Mouse (Mus musculus) liver, embryonic 14.5 days (tissue): ENCODE data around the gene Pls3. TPM values are rescaled to one million over a fixed set of nuclear protein-coding genes. Genes with fewer than 3 reads are reported as not detected.

Source experiments
- ATAC-seq: fragments of 200-750 bp; cut with Nextera tagmentation; 2 replicates; pipeline ENCODE4 v1.8.0; 2017; ENCODE audit warnings: moderate number of reproducible peaks, mild to moderate bottlenecking, moderate library complexity; ENCODE audit not compliant: insufficient read depth
- DNase-seq, 3 experiments: peaks; one replicate each; pipeline ENCODE4 v3.0.0-alpha.2; 2012 to 2013; ENCODE audit warnings: low read depth in 3 of 3, low spot score in 3 of 3
- H3K27ac ChIP-seq: fragments of 300-500 bp; sonication (generic); 2 replicates; pipeline ENCODE4 v1.5.1; 2014; ENCODE audit warnings: moderate library complexity, mild to moderate bottlenecking, control low read depth, inconsistent platforms
- H3K27me3 ChIP-seq: fragments of 300-500 bp; sonication (generic); 2 replicates; pipeline ENCODE4 v1.6.1; 2014; ENCODE audit warnings: mild to moderate bottlenecking, low read length, moderate library complexity; ENCODE audit not compliant: control insufficient read depth, insufficient read depth
- H3K36me3 ChIP-seq: fragments of 300-500 bp; sonication (generic); replicated peaks from 2 replicates; pipeline ENCODE4 v1.6.1; 2014; ENCODE audit warnings: low read depth; ENCODE audit not compliant: control insufficient read depth, insufficient read depth
- H3K4me1 ChIP-seq, 2 experiments: fragments of 200-500 bp in 1 of 2; fragments of 300-500 bp in 1 of 2; sonication (generic) in 1 of 2; replicated peaks; 2 replicates each; pipeline ENCODE4 v1.6.1; 2012 to 2014; ENCODE audit warnings: antibody characterized with exemption in 1 of 2, inconsistent platforms in 1 of 2, low read length in 1 of 2; ENCODE audit not compliant: control insufficient read depth in 2 of 2, insufficient read depth in 2 of 2
- H3K4me2 ChIP-seq: fragments of 300-500 bp; sonication (generic); 2 replicates; pipeline ENCODE4 v1.6.1; 2014; ENCODE audit warnings: low read depth, mild to moderate bottlenecking, control low read depth, moderate library complexity
- H3K4me3 ChIP-seq, 2 experiments: fragments of 200-500 bp in 1 of 2; fragments of 300-500 bp in 1 of 2; sonication (generic) in 1 of 2; 2 replicates each; pipeline ENCODE4 v1.5.1; 2012 to 2014; ENCODE audit warnings: low read depth in 2 of 2, low read length in 2 of 2, mild to moderate bottlenecking in 2 of 2, control low read depth in 1 of 2, inconsistent platforms in 1 of 2, moderate library complexity in 1 of 2; ENCODE audit not compliant: insufficient read depth in 1 of 2
- H3K9ac ChIP-seq: fragments of 300-500 bp; sonication (generic); replicated peaks from 2 replicates; pipeline ENCODE4 v1.6.1; 2014; ENCODE audit warnings: mild to moderate bottlenecking, control low read depth, moderate library complexity
- H3K9me3 ChIP-seq: fragments of 300-500 bp; sonication (generic); 2 replicates; pipeline ENCODE4 v1.6.1; 2016; ENCODE audit warnings: low read length, mixed read lengths; ENCODE audit not compliant: control insufficient read depth
- CTCF ChIP-seq: IDR thresholded peaks from 2 replicates; pipeline ENCODE4 v1.5.1; 2016; ENCODE audit warnings: antibody characterized with exemption, low read depth, control low read depth
- EP300 ChIP-seq: IDR thresholded peaks from 2 replicates; pipeline ENCODE4 v1.6.1; 2016; ENCODE audit warnings: antibody characterized with exemption, low read depth
- WGBS: fragments of 180-500 bp; shearing (Covaris S2); extraction: QIAGEN DNeasy Blood & Tissue Kit; methylation state at CpG from one replicate; pipeline ENCODE4 v1.1.7; 2014; ENCODE audit not compliant: insufficient replicate concordance; 5-methylcytosine and 5-hydroxymethylcytosine counted together
- polyA plus RNA-seq, 2 experiments: library from polyadenylated mRNA; depleted of rRNA in 1 of 2; stranded (reverse) in 1 of 2; unstranded in 1 of 2; fragments of >200 nt; fragmentation: Nextera tagmentation in 1 of 2; extraction: Ambion mirVana in 1 of 2; gene quantifications; 2 replicates each; pipeline versions ENCODE4 v1.2.1 to v1.2.3; 2012 to 2014

Pls3 gene
- polyA plus RNA-seq, 2 experiments, result 2.8 to 6.1 TPM

- H3K4me1 ChIP-seq, result no peaks in the 10 kb centered on the region
- H3K9me3 ChIP-seq, result no peaks in the 10 kb centered on the region
- DNase-seq (no peak), ATAC-seq (no peak)
- no peak overlapping the region for H3K4me2 ChIP-seq
- H3K36me3 ChIP-seq, result no peaks in the 10 kb centered on the region
- H3K27me3 ChIP-seq, result no peaks in the 10 kb centered on the region
- H3K27ac ChIP-seq, result no peak overlapping the region
- H3K9ac ChIP-seq, result no peak overlapping the region
- no peak overlapping the region for H3K4me3 ChIP-seq
- no peak for TF ChIP-seq EP300
- WGBS, result 45% methylated on average over 2 of the region's 2 CpGs
Measured at GRCm38 (mm10) chrX:75829867-75830255, 45.1 kb downstream of the Pls3 start.

- Histone ChIP-seq H3K4me1 (no peaks in the 10 kb centered on the region), H3K4me2 (no peak overlapping the region), H3K27ac (no peak overlapping the region), H3K27me3 (no peaks in the 10 kb centered on the region), H3K9me3 (no peaks in the 10 kb centered on the region), H3K9ac (no peak overlapping the region), H3K36me3 (no peaks in the 10 kb centered on the region), H3K4me3 (no peak overlapping the region)
- WGBS, result 67% methylated on average over 7 of the region's 7 CpGs
- DNase-seq (no peak), ATAC-seq (no peak)
- TF ChIP-seq EP300, result no peak
- TF ChIP-seq CTCF, result no peak
Measured at GRCm38 (mm10) chrX:75829240-75829866, 45.6 kb downstream of the Pls3 start.

GRCm38 (mm10) chrX:75818647-75819271 is 56.2 kb downstream of the Pls3 start:
- no peak for DNase-seq
- TF ChIP-seq CTCF, result no peak
- H3K9ac ChIP-seq, result no peak overlapping the region
- WGBS, result 24% methylated on average over 1 of the region's 1 CpGs
- ATAC-seq, result no peak
- no peak overlapping the region for H3K27ac ChIP-seq
- H3K4me3 ChIP-seq, result no peak overlapping the region
- no peaks in the 10 kb centered on the region for H3K4me1 ChIP-seq
- no peaks in the 10 kb centered on the region for H3K27me3 ChIP-seq
- no peaks in the 10 kb centered on the region for H3K9me3 ChIP-seq
- H3K36me3 ChIP-seq, result no peaks in the 10 kb centered on the region
- no peak overlapping the region for H3K4me2 ChIP-seq

DNA sequence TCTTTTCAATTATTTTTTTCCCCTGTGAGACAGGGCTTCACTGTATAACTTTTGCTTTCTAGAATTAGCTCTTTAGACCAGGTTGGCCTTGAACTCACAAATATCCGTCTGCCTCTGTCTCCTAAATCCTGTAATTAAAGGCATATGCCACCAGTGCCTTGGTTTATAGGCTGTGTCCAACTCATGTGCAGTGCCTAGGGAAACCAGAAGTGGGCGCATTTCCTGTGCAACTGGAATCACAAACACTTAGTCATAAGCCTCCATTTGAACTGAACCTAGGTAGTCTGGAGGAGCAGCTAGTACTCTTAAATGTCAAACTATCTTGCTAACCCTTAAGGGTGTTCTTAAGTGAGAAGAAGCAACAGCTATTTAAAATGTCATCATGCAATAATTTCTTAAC is 60.0 kb downstream of the Pls3 start:
- H3K27me3 ChIP-seq, result no peaks in the 10 kb centered on the region
- no peaks in the 10 kb centered on the region for H3K9me3 ChIP-seq
- no peak overlapping the region for H3K27ac ChIP-seq
- 50% methylated on average over 2 of the region's 2 CpGs for WGBS
- ATAC-seq (no peak), DNase-seq (no peak)
- TF ChIP-seq CTCF (no peak), EP300 (no peak)
- no peaks in the 10 kb centered on the region for H3K4me1 ChIP-seq
- H3K4me3 ChIP-seq, result no peak overlapping the region
- H3K4me2 ChIP-seq, result no peak overlapping the region
- H3K9ac ChIP-seq, result no peak overlapping the region
- no peaks in the 10 kb centered on the region for H3K36me3 ChIP-seq

- no peak for TF ChIP-seq EP300
- TF ChIP-seq CTCF, result no peak
- WGBS, result 55% methylated on average over 4 of the region's 4 CpGs
- no peaks in the 10 kb centered on the region for H3K4me1 ChIP-seq
- ATAC-seq (no peak), DNase-seq (no peak)
- H3K9me3 ChIP-seq, result no peaks in the 10 kb centered on the region
- H3K27me3 ChIP-seq, result no peaks in the 10 kb centered on the region
- H3K36me3 ChIP-seq, result no peaks in the 10 kb centered on the region
- H3K4me3 ChIP-seq, result no peak overlapping the region
- no peak overlapping the region for H3K4me2 ChIP-seq
- no peak overlapping the region for H3K27ac ChIP-seq
- H3K9ac ChIP-seq, result no peak overlapping the region
Measured at GRCm38 (mm10) chrX:75814123-75814522, 60.9 kb downstream of the Pls3 start.
